Mouse (Mus musculus): Measurements from ENCODE around the gene Olfr808. TPM values are rescaled to one million over a fixed set of nuclear protein-coding genes. Genes with fewer than 3 reads are reported as not detected.

Gene Olfr808
- total and polyA plus RNA-seq, 2 experiments from 2014 or later: not detected

GRCm38 (mm10) chr10:129804296-129804695, 39.0 kb downstream of the Olfr808 start, which contains the start of gene Olfr811:
TSS of gene Olfr811 (minus strand) at chr10:129804396.
- H3K9me3 ChIP-seq (ENCODE audit: low read length): no peaks in the 10 kb centered on the region
- H3K36me3 ChIP-seq (ENCODE audit: insufficient read depth, low read length): no peaks in the 10 kb centered on the region
- H3K4me2 ChIP-seq (ENCODE audit: low read depth, low read length): no peak within 1 kb of the TSS
- no peaks in the 10 kb centered on the region for H3K27me3 ChIP-seq (ENCODE audit: insufficient read depth, low read length)
- H3K4me1 ChIP-seq (ENCODE audit: insufficient read depth, low read length): no peaks in the 10 kb centered on the region
- H3K9ac ChIP-seq (replicated peaks; ENCODE audit: low read length): no peak within 1 kb of the TSS
- no peak within 1 kb of the TSS for H3K27ac ChIP-seq
- TF ChIP-seq CTCF (IDR thresholded peaks at IDR 0.05; ENCODE audit: low read depth): no peak
- DNase-seq (ENCODE audit: low spot score) (no peak), ATAC-seq (no peak)
- WGBS: 87% methylated on average over 4 of the region's 4 CpGs
- H3K4me3 ChIP-seq (ENCODE audit: low read length): no peak within 1 kb of the TSS

Small RNA genes within 50 kb of the gene (microRNA-seq; reads per million reads assigned to microRNA genes)
- 0 reads per million in 2 experiments for gene Gm24485

Other genes starting within 250 kb of the Olfr808 start
- gene Olfr791, start 243.7 kb upstream of the Olfr808 start, total RNA-seq (2014; rRNA removed): not detected in 2 replicates
- not detected in 2 replicates for gene Olfr791, start 243.7 kb upstream of the Olfr808 start, polyA plus RNA-seq (2015; fragmentation: Nextera tagmentation; extraction: Ambion mirVana)
- not detected in 2 replicates for gene Olfr792, start 226.3 kb upstream of the Olfr808 start, total RNA-seq (2014; rRNA removed)
- gene Olfr792, start 226.3 kb upstream of the Olfr808 start, polyA plus RNA-seq (2015; fragmentation: Nextera tagmentation; extraction: Ambion mirVana): not detected in 2 replicates
- gene Olfr794, start 197.8 kb upstream of the Olfr808 start, total RNA-seq (2014; rRNA removed): not detected in 2 replicates
- gene Olfr794, start 197.8 kb upstream of the Olfr808 start, polyA plus RNA-seq (2015; fragmentation: Nextera tagmentation; extraction: Ambion mirVana): not detected in 2 replicates
- not detected in 2 replicates for gene Olfr796, start 152.9 kb upstream of the Olfr808 start, total RNA-seq (2014; rRNA removed)
- gene Olfr796, start 152.9 kb upstream of the Olfr808 start, polyA plus RNA-seq (2015; fragmentation: Nextera tagmentation; extraction: Ambion mirVana): not detected in 2 replicates
- gene Olfr798, start 137.5 kb upstream of the Olfr808 start, total RNA-seq (2014; rRNA removed): not detected in 2 replicates
- not detected in 2 replicates for gene Olfr798, start 137.5 kb upstream of the Olfr808 start, polyA plus RNA-seq (2015; fragmentation: Nextera tagmentation; extraction: Ambion mirVana)
- not detected in 2 replicates for gene Olfr799, start 128.0 kb upstream of the Olfr808 start, total RNA-seq (2014; rRNA removed)
- gene Olfr799, start 128.0 kb upstream of the Olfr808 start, polyA plus RNA-seq (2015; fragmentation: Nextera tagmentation; extraction: Ambion mirVana): not detected in 2 replicates
- gene Olfr800, start 107.8 kb upstream of the Olfr808 start, total RNA-seq (2014; rRNA removed): not detected in 2 replicates
- gene Olfr800, start 107.8 kb upstream of the Olfr808 start, polyA plus RNA-seq (2015; fragmentation: Nextera tagmentation; extraction: Ambion mirVana): not detected in 2 replicates
- gene Olfr801, start 91.6 kb upstream of the Olfr808 start, total RNA-seq (2014; rRNA removed): not detected in 2 replicates
- not detected in 2 replicates for gene Olfr801, start 91.6 kb upstream of the Olfr808 start, polyA plus RNA-seq (2015; fragmentation: Nextera tagmentation; extraction: Ambion mirVana)
- gene Olfr802, start 77.3 kb upstream of the Olfr808 start, total RNA-seq (2014; rRNA removed): not detected in 2 replicates
- gene Olfr802, start 77.3 kb upstream of the Olfr808 start, polyA plus RNA-seq (2015; fragmentation: Nextera tagmentation; extraction: Ambion mirVana): 0.06 and 0.10 TPM in 2 replicates
- not detected in 2 replicates for gene Olfr803, start 71.2 kb upstream of the Olfr808 start, total RNA-seq (2014; rRNA removed)
- gene Olfr803, start 71.2 kb upstream of the Olfr808 start, polyA plus RNA-seq (2015; fragmentation: Nextera tagmentation; extraction: Ambion mirVana): not detected in 2 replicates
- 0.26 TPM in 1 of 2 replicates, not detected in the other for gene Olfr804, start 62.3 kb upstream of the Olfr808 start, total RNA-seq (2014; rRNA removed)
- gene Olfr804, start 62.3 kb upstream of the Olfr808 start, polyA plus RNA-seq (2015; fragmentation: Nextera tagmentation; extraction: Ambion mirVana): not detected in 2 replicates
- not detected in 2 replicates for gene Olfr805, start 36.1 kb upstream of the Olfr808 start, total RNA-seq (2014; rRNA removed)
- not detected in 2 replicates for gene Olfr805, start 36.1 kb upstream of the Olfr808 start, polyA plus RNA-seq (2015; fragmentation: Nextera tagmentation; extraction: Ambion mirVana)
- gene Olfr806, start 23.6 kb upstream of the Olfr808 start, total RNA-seq (2014; rRNA removed): not detected in 2 replicates
- not detected in 2 replicates for gene Olfr806, start 23.6 kb upstream of the Olfr808 start, polyA plus RNA-seq (2015; fragmentation: Nextera tagmentation; extraction: Ambion mirVana)
- gene Olfr807, start 7.7 kb upstream of the Olfr808 start, total RNA-seq (2014; rRNA removed): not detected in 2 replicates
- not detected in 2 replicates for gene Olfr807, start 7.7 kb upstream of the Olfr808 start, polyA plus RNA-seq (2015; fragmentation: Nextera tagmentation; extraction: Ambion mirVana)
- not detected in 2 replicates for gene Olfr809, start 9.2 kb downstream of the Olfr808 start, total RNA-seq (2014; rRNA removed)
- gene Olfr809, start 9.2 kb downstream of the Olfr808 start, polyA plus RNA-seq (2015; fragmentation: Nextera tagmentation; extraction: Ambion mirVana): not detected in 2 replicates
- gene Olfr810, start 29.4 kb downstream of the Olfr808 start, total RNA-seq (2014; rRNA removed): not detected in 2 replicates
- not detected in 2 replicates for gene Olfr810, start 29.4 kb downstream of the Olfr808 start, polyA plus RNA-seq (2015; fragmentation: Nextera tagmentation; extraction: Ambion mirVana)
- not detected in 2 replicates for gene Olfr811, start 38.9 kb downstream of the Olfr808 start, total RNA-seq (2014; rRNA removed)
- not detected in 2 replicates for gene Olfr811, start 38.9 kb downstream of the Olfr808 start, polyA plus RNA-seq (2015; fragmentation: Nextera tagmentation; extraction: Ambion mirVana)
- not detected in 2 replicates for gene Olfr812, start 80.6 kb downstream of the Olfr808 start, total RNA-seq (2014; rRNA removed)
- not detected in 2 replicates for gene Olfr812, start 80.6 kb downstream of the Olfr808 start, polyA plus RNA-seq (2015; fragmentation: Nextera tagmentation; extraction: Ambion mirVana)
- not detected in 2 replicates for gene Olfr813, start 89.9 kb downstream of the Olfr808 start, total RNA-seq (2014; rRNA removed)
- not detected in 2 replicates for gene Olfr813, start 89.9 kb downstream of the Olfr808 start, polyA plus RNA-seq (2015; fragmentation: Nextera tagmentation; extraction: Ambion mirVana)
- not detected in 2 replicates for gene Olfr814, start 114.4 kb downstream of the Olfr808 start, total RNA-seq (2014; rRNA removed)
- gene Olfr814, start 114.4 kb downstream of the Olfr808 start, polyA plus RNA-seq (2015; fragmentation: Nextera tagmentation; extraction: Ambion mirVana): not detected in 2 replicates
- not detected in 2 replicates for gene Olfr815, start 140.4 kb downstream of the Olfr808 start, total RNA-seq (2014; rRNA removed)
- not detected in 2 replicates for gene Olfr815, start 140.4 kb downstream of the Olfr808 start, polyA plus RNA-seq (2015; fragmentation: Nextera tagmentation; extraction: Ambion mirVana)
- not detected in 2 replicates for gene Olfr816, start 150.1 kb downstream of the Olfr808 start, total RNA-seq (2014; rRNA removed)
- not detected in 2 replicates for gene Olfr816, start 150.1 kb downstream of the Olfr808 start, polyA plus RNA-seq (2015; fragmentation: Nextera tagmentation; extraction: Ambion mirVana)
- gene Olfr818, start 183.6 kb downstream of the Olfr808 start, total RNA-seq (2014; rRNA removed): not detected in 2 replicates
- gene Olfr818, start 183.6 kb downstream of the Olfr808 start, polyA plus RNA-seq (2015; fragmentation: Nextera tagmentation; extraction: Ambion mirVana): not detected in 2 replicates
- gene Olfr819, start 201.8 kb downstream of the Olfr808 start, total RNA-seq (2014; rRNA removed): not detected in 2 replicates
- not detected in 2 replicates for gene Olfr819, start 201.8 kb downstream of the Olfr808 start, polyA plus RNA-seq (2015; fragmentation: Nextera tagmentation; extraction: Ambion mirVana)
- not detected in 2 replicates for gene Olfr247, start 210.7 kb downstream of the Olfr808 start, total RNA-seq (2014; rRNA removed)
- gene Olfr247, start 210.7 kb downstream of the Olfr808 start, polyA plus RNA-seq (2015; fragmentation: Nextera tagmentation; extraction: Ambion mirVana): not detected in 2 replicates
- not detected in 2 replicates for gene Gm10310, start 219.6 kb downstream of the Olfr808 start, total RNA-seq (2014; rRNA removed)
- gene Gm10310, start 219.6 kb downstream of the Olfr808 start, polyA plus RNA-seq (2015; fragmentation: Nextera tagmentation; extraction: Ambion mirVana): not detected in 2 replicates
- not detected in 2 replicates for gene Olfr820, start 247.1 kb downstream of the Olfr808 start, total RNA-seq (2014; rRNA removed)
- gene Olfr820, start 247.1 kb downstream of the Olfr808 start, polyA plus RNA-seq (2015; fragmentation: Nextera tagmentation; extraction: Ambion mirVana): not detected in 2 replicates